Mouse (Mus musculus): Measurements from ENCODE around the gene Gm8257. TPM values are rescaled to one million over a fixed set of nuclear protein-coding genes. Genes with fewer than 3 reads are reported as not detected.
"Not testable (repeated sequence)": the region's sequence is repeated elsewhere in the genome, so short reads cannot be mapped to it uniquely, and the experiment has no call there.

The Gm8257 gene
- not detected in 2 replicates for polyA plus RNA-seq (2012; rRNA removed)

- not testable (repeated sequence) for H3K27ac ChIP-seq (ENCODE audit: insufficient read depth, low read depth, low read length); H3K4me3 ChIP-seq (ENCODE audit: low read depth, low read length); H3K27me3 ChIP-seq (ENCODE audit: control insufficient read depth, insufficient read depth, low read length); H3K4me1 ChIP-seq (ENCODE audit: control insufficient read depth, insufficient read depth, insufficient read length, low read length); H3K36me3 ChIP-seq (ENCODE audit: control insufficient read depth, insufficient read depth, low read length)
- 65% methylated on average over 3 of the region's 3 CpGs for WGBS
Measured at GRCm38 (mm10) chr14:44706356-44706755, at the start of gene Gm8257. Gm8257 (minus strand) TSS chr14:44706456.

GRCm38 (mm10) chr14:44750240-44750639 is 44.0 kb upstream of the Gm8257 start, which contains the start of gene Gm8267:
Gm8267 (minus strand) TSS chr14:44750340.
- no peaks in the 10 kb centered on the region for H3K4me1 ChIP-seq (ENCODE audit: control insufficient read depth, insufficient read depth, insufficient read length, low read length)
- no peaks in the 10 kb centered on the region for H3K27me3 ChIP-seq (ENCODE audit: control insufficient read depth, insufficient read depth, low read length)
- no peak for TF ChIP-seq POLR2A (IDR thresholded peaks at IDR 0.05; ENCODE audit: low read depth, low read length)
- no peak for TF ChIP-seq CTCF (IDR thresholded peaks at IDR 0.05; ENCODE audit: extremely low read depth, insufficient read length, insufficient replicate concordance, low read depth, low read length)
- H3K27ac ChIP-seq (ENCODE audit: insufficient read depth, low read depth, low read length) = no peak within 1 kb of the TSS
- WGBS = 80% methylated on average over 3 of the region's 3 CpGs
- H3K4me3 ChIP-seq (ENCODE audit: low read depth, low read length) = no peak within 1 kb of the TSS
- no peaks in the 10 kb centered on the region for H3K36me3 ChIP-seq (ENCODE audit: control insufficient read depth, insufficient read depth, low read length)

- not testable (repeated sequence) for H3K27ac ChIP-seq (ENCODE audit: insufficient read depth, low read depth, low read length); H3K4me1 ChIP-seq (ENCODE audit: control insufficient read depth, insufficient read depth, insufficient read length, low read length); H3K36me3 ChIP-seq (ENCODE audit: control insufficient read depth, insufficient read depth, low read length); H3K27me3 ChIP-seq (ENCODE audit: control insufficient read depth, insufficient read depth, low read length); H3K4me3 ChIP-seq (ENCODE audit: low read depth, low read length)
- WGBS = 69% methylated on average over 1 of the region's 1 CpGs
Measured at GRCm38 (mm10) chr14:44742789-44743188, 36.5 kb upstream of the Gm8257 start.

GRCm38 (mm10) chr14:44730711-44731110 is 24.5 kb upstream of the Gm8257 start:
- H3K4me1 ChIP-seq (ENCODE audit: control insufficient read depth, insufficient read depth, insufficient read length, low read length); H3K27ac ChIP-seq (ENCODE audit: insufficient read depth, low read depth, low read length); H3K4me3 ChIP-seq (ENCODE audit: low read depth, low read length); H3K27me3 ChIP-seq (ENCODE audit: control insufficient read depth, insufficient read depth, low read length); H3K36me3 ChIP-seq (ENCODE audit: control insufficient read depth, insufficient read depth, low read length): not testable (repeated sequence)

DNA sequence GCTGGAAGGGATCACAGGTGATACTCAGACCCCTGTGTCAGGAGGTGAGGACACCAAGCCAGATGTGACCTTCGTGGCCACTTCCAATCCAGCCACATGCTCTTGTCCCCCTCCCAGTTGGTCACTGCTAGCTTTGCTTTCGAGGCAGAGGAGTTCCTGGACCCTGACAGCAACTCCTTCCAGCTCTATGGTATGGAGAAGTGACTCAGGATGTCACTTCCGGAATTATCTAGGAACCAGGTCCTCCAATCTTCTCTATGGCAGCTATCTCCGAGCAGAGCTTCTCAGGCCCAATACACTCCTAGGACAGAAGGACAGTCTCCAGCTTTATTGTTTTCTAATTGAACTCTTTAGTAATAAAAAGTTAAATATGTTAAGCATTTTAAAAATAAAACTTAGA is 78.5 kb downstream of the Gm8257 start, which contains the start of gene Gm5624:
Gm5624 (minus strand) TSS at position 202 of the 400 bp plus-strand sequence.
- not testable (repeated sequence) for H3K27ac ChIP-seq (ENCODE audit: insufficient read depth, low read depth, low read length); H3K4me3 ChIP-seq (ENCODE audit: low read depth, low read length); H3K4me1 ChIP-seq (ENCODE audit: control insufficient read depth, insufficient read depth, insufficient read length, low read length); H3K36me3 ChIP-seq (ENCODE audit: control insufficient read depth, insufficient read depth, low read length); H3K27me3 ChIP-seq (ENCODE audit: control insufficient read depth, insufficient read depth, low read length)
- WGBS = 69% methylated on average over 4 of the region's 4 CpGs

Other genes with a start within 250 kb of the Gm8257 start
- gene BC061237, start 214.0 kb downstream of the Gm8257 start, polyA plus RNA-seq (2012; rRNA removed) = not detected in 2 replicates
- gene Gm17093, start 188.2 kb downstream of the Gm8257 start, polyA plus RNA-seq (2012; rRNA removed) = not detected in 2 replicates
- gene Gm8247, start 123.3 kb downstream of the Gm8257 start, polyA plus RNA-seq (2012; rRNA removed) = not detected in 2 replicates
- not detected in 2 replicates for gene Gm5624, start 78.5 kb downstream of the Gm8257 start, polyA plus RNA-seq (2012; rRNA removed)
- not detected in 2 replicates for gene Gm8267, start 43.9 kb upstream of the Gm8257 start, polyA plus RNA-seq (2012; rRNA removed)
- gene Ptgdr, start 152.9 kb upstream of the Gm8257 start, polyA plus RNA-seq (2012; rRNA removed) = 0.11 and 1.0 TPM in 2 replicates